In genomic region chr3:126986687-126987086, GRCm38 (mm10) we compare ENCODE assay signal across 16 mouse cellular contexts.
"Had no signal": no experiment of that assay in that cellular context is flagged by ENCODE, and none has a peak within 500 bp of the region (broad histone marks: within the 10 kb centered on the region; RNA-seq: fewer than 3 reads in every experiment).

No protein-coding gene starts in this region.

- H3K4me2 ChIP-seq: liver, embryonic 13.5 days; lung, embryonic 15.5 days; midbrain, embryonic 11.5 days; midbrain, embryonic 15.5 days; neural tube, embryonic 12.5 days had no signal

- DNase-seq: kidney, postnatal 4 days; liver; liver, embryonic 13.5 days; liver, postnatal 0 days; lung, postnatal 14 days; retina, postnatal 1 day; thymus, adult 18-20 months; thymus, postnatal 14 days had no signal

- H3K27me3 ChIP-seq: liver, embryonic 13.5 days; lung, embryonic 15.5 days; megakaryocyte, embryonic 14.5 days; midbrain, embryonic 15.5 days; neural tube, embryonic 12.5 days had no signal

- H3K9ac ChIP-seq: liver, embryonic 13.5 days; liver, postnatal 0 days; lung, embryonic 15.5 days; midbrain, embryonic 15.5 days; neural tube, embryonic 12.5 days had no signal

- H3K4me3 ChIP-seq: left cerebral cortex, adult 2 months; liver, embryonic 13.5 days; lung, embryonic 15.5 days; megakaryocyte, embryonic 14.5 days; midbrain, embryonic 15.5 days; neural tube, embryonic 12.5 days had no signal

- ATAC-seq: liver, postnatal 0 days; midbrain, embryonic 15.5 days had no signal

- H3K4me1 ChIP-seq: liver, embryonic 13.5 days; lung, embryonic 15.5 days; megakaryocyte, embryonic 14.5 days; midbrain, embryonic 15.5 days; neural tube, embryonic 12.5 days had no signal

- H3K9me3 ChIP-seq: liver, embryonic 13.5 days; lung, embryonic 15.5 days; megakaryocyte, embryonic 14.5 days; midbrain, embryonic 15.5 days; neural tube, embryonic 12.5 days had no signal

- H3K36me3 ChIP-seq: liver, embryonic 13.5 days; lung, embryonic 15.5 days had no signal

- H3K27ac ChIP-seq: kidney, postnatal 0 days; left cerebral cortex, adult 2 months; liver, embryonic 13.5 days; lung, embryonic 15.5 days; macrophage; midbrain, embryonic 15.5 days; neural tube, embryonic 12.5 days had no signal
